Mouse (Mus musculus) R1 (cell line): ENCODE measurements at regions not wholly inside any gene's neighbourhood (a gene's known extent, or its start where the extent isn't known, plus 50 kb on each side); places are given as distances from the start of the nearest gene placed in this dataset.

Experiments used
- DNase-seq: peaks from one replicate; pipeline ENCODE4 v3.0.0-alpha.2; 2018; ENCODE audit warnings: low read depth, low spot score

- DNase-seq = no peak
These were observed 201.2 kb upstream of the Klf14 start for GRCm38 (mm10) chr6:31159935-31160670.

GRCm38 (mm10) chr6:31161445-31162340, 202.8 kb upstream of the Klf14 start:
- DNase-seq = no peak

GRCm38 (mm10) chr6:31165011-31165410, 206.1 kb upstream of the Klf14 start:
- DNase-seq = no peak

- DNase-seq = no peak
These were observed 207.5 kb upstream of the Klf14 start for GRCm38 (mm10) chr6:31166347-31166746.

GRCm38 (mm10) chr6:31167732-31168131, 208.9 kb upstream of the Klf14 start:
- DNase-seq = no peak

- DNase-seq = no peak
These were observed 209.9 kb upstream of the Klf14 start for GRCm38 (mm10) chr6:31168730-31169129.

GRCm38 (mm10) chr6:31169343-31169742, 210.5 kb upstream of the Klf14 start:
- no peak for DNase-seq

- no peak for DNase-seq
These were observed 211.2 kb upstream of the Klf14 start for GRCm38 (mm10) chr6:31169868-31170600.

GRCm38 (mm10) chr6:31171831-31172569, 213.1 kb upstream of the Klf14 start:
- DNase-seq = no peak

GRCm38 (mm10) chr6:31175769-31176168, 216.9 kb upstream of the Klf14 start:
- DNase-seq = no peak

GRCm38 (mm10) chr6:31176368-31176767, 217.5 kb upstream of the Klf14 start:
- DNase-seq = peak; percentile 24

- DNase-seq = no peak
These were observed 218.0 kb upstream of the Klf14 start for GRCm38 (mm10) chr6:31176831-31177230.

- no peak for DNase-seq
These were observed 219.5 kb upstream of the Klf14 start for GRCm38 (mm10) chr6:31178201-31178880.

- no peak for DNase-seq
These were observed 216.3 kb upstream of the Mkln1 start for GRCm38 (mm10) chr6:31182284-31182683.

- DNase-seq = no peak
These were observed 215.4 kb upstream of the Mkln1 start for GRCm38 (mm10) chr6:31183127-31183526.

- no peak for DNase-seq
These were observed 214.0 kb upstream of the Mkln1 start for GRCm38 (mm10) chr6:31184554-31184953.

GRCm38 (mm10) chr6:31185151-31185550, 213.4 kb upstream of the Mkln1 start:
- no peak for DNase-seq

GRCm38 (mm10) chr6:31188066-31188465, 210.5 kb upstream of the Mkln1 start:
- DNase-seq = no peak

- peak; percentile 64 for DNase-seq
These were observed 209.5 kb upstream of the Mkln1 start for GRCm38 (mm10) chr6:31189060-31189459.

GRCm38 (mm10) chr6:31190070-31190469, 208.5 kb upstream of the Mkln1 start:
- no peak for DNase-seq
